Mouse (Mus musculus) hindbrain, embryonic 10.5 days (tissue): ENCODE measurements around the gene Usp10. TPM values are rescaled to one million over a fixed set of nuclear protein-coding genes. Genes with fewer than 3 reads are reported as not detected.

ENCODE experiments used
- DNase-seq: peaks from one replicate; pipeline ENCODE4 v3.0.0-alpha.2; 2017; ENCODE audit warnings: low spot score
- H3K27ac ChIP-seq: fragments of 300-500 bp; sonication (generic); 2 replicates; pipeline ENCODE4 v1.5.1; 2016; ENCODE audit warnings: mild to moderate bottlenecking, moderate library complexity
- H3K27me3 ChIP-seq: fragments of 300-500 bp; sonication (generic); 2 replicates; pipeline ENCODE4 v1.6.1; 2016; ENCODE audit warnings: mild to moderate bottlenecking; ENCODE audit not compliant: poor library complexity, insufficient read depth, severe bottlenecking
- H3K36me3 ChIP-seq: fragments of 300-500 bp; sonication (generic); 2 replicates; pipeline ENCODE4 v1.6.1; 2016; ENCODE audit warnings: mild to moderate bottlenecking, moderate library complexity
- H3K4me1 ChIP-seq: fragments of 300-500 bp; sonication (generic); replicated peaks from 2 replicates; pipeline ENCODE4 v1.6.1; 2016; ENCODE audit warnings: mild to moderate bottlenecking
- H3K4me3 ChIP-seq: fragments of 300-500 bp; sonication (generic); 2 replicates; pipeline ENCODE4 v1.5.1; 2016; ENCODE audit warnings: mild to moderate bottlenecking, moderate library complexity
- H3K9me3 ChIP-seq: fragments of 300-500 bp; sonication (generic); 2 replicates; pipeline ENCODE4 v1.6.1; 2016; ENCODE audit warnings: mild to moderate bottlenecking, moderate library complexity
- WGBS: fragments of 180-500 bp; shearing (Covaris S2); methylation state at CpG from one replicate; pipeline ENCODE4 v1.1.7; 2016; 5-methylcytosine and 5-hydroxymethylcytosine counted together
- polyA plus RNA-seq: library from polyadenylated mRNA; unstranded; fragments of >200 nt; fragmentation: Nextera tagmentation; extraction: Ambion mirVana; gene quantifications from 2 replicates; pipeline ENCODE4 v1.2.1, GENCODE M21; 2016

The Usp10 gene
- polyA plus RNA-seq, 1 experiment from 2014 or later, result 182 TPM

DNA sequence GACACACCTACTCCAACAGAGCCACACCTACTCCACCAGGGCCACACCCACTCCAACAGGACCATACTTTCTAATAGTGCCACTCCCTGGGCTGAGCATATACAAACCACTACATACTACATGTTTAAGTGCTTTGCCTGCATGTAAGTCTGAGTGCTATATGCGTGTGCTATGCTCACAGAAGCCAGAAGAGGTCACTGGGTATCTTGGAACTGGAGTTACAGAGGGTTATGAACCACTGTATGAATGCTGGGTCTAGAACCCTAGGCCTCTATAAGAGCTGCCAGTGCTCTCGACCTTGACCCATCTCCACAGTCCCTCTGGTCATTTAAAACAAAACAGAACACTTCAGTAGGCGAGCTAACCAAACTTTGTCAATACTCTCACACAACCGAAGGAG is 71.1 kb downstream of the Usp10 start:
- no peaks in the 10 kb centered on the region for H3K27me3 ChIP-seq
- no peak for DNase-seq
- H3K27ac ChIP-seq, result no peak overlapping the region
- H3K4me1 ChIP-seq, result peaks cover 8% of the 10 kb centered on the region
- no peaks in the 10 kb centered on the region for H3K9me3 ChIP-seq
- WGBS, result 76% methylated on average over 4 of the region's 4 CpGs
- H3K4me3 ChIP-seq, result no peak overlapping the region
- H3K36me3 ChIP-seq, result no peaks in the 10 kb centered on the region

DNA sequence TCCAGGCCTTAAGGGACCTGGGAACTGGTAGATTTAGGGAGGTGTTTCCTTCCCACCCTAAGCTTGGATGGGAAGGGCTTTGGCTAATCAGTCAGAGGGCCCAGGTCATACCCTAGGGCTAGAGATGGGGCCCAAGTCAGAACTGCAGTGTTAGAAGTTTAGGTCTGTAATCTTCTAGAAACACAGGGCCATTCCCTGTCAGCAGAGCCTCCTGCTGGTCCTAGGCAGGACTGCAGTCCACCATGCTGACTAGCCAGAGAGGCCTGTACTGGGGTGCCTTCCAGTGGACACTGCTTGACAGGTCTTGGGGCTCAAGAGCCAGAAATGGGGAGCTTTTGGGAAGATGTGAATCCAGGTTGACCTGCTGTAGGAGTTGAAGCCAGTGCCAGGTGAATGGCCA is 73.9 kb downstream of the Usp10 start:
- Histone ChIP-seq H3K27ac (no peak overlapping the region), H3K9me3 (no peaks in the 10 kb centered on the region), H3K27me3 (no peaks in the 10 kb centered on the region), H3K36me3 (no peaks in the 10 kb centered on the region), H3K4me3 (no peak overlapping the region), H3K4me1 (peaks cover 4% of the 10 kb centered on the region)
- no peak for DNase-seq

DNA sequence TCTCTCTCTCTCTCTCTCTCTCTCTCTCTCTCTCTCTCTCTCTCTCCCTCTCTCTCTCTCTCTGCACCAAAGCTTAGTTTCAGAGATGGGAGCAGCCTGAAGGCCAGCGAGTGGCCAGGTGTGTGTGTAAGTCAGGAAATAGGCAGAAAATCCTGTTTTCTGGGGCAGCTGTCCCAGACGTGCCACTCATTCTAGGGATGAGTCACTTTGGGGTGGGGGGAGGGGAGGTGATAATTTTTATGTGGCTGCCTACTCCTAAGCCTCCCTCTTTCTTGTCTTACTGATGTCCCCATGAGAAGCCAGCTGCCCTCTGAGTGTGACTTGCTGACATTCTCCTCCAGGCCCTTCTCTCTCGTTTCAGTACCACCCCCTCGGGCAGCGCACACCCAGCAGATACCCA is 76.0 kb downstream of the Usp10 start:
- Histone ChIP-seq H3K27ac (no peak overlapping the region), H3K4me3 (no peak overlapping the region), H3K36me3 (no peaks in the 10 kb centered on the region), H3K27me3 (peaks cover 12% of the 10 kb centered on the region), H3K4me1 (no peaks in the 10 kb centered on the region), H3K9me3 (no peaks in the 10 kb centered on the region)
- WGBS, result 80% methylated on average over 5 of the region's 5 CpGs
- no peak for DNase-seq

DNA sequence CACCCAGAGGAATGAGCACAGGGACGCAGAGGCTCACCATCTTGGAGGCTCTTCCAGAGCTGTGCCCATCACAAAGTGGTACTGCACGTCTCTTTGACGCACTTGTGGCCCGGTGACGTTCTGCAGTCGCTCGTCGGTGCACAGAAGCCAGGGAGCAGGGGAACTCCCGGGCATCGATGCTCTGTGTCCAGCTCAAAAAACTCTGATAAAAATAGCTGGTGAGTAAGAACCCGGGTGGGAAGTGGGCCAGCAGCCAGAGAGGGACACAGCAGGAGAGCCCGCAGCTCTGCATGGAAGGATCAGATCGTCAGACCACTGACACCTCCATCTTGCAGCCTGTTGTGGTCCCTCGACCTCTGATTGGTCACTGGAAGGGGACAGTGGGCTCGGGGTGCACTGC is 77.9 kb downstream of the Usp10 start:
- DNase-seq, result no peak
- no peaks in the 10 kb centered on the region for H3K9me3 ChIP-seq
- no peak overlapping the region for H3K4me3 ChIP-seq
- WGBS, result 74% methylated on average over 15 of the region's 15 CpGs
- H3K27me3 ChIP-seq, result peaks cover 31% of the 10 kb centered on the region
- no peaks in the 10 kb centered on the region for H3K36me3 ChIP-seq
- H3K27ac ChIP-seq, result no peak overlapping the region
- peaks cover 17% of the 10 kb centered on the region for H3K4me1 ChIP-seq

DNA sequence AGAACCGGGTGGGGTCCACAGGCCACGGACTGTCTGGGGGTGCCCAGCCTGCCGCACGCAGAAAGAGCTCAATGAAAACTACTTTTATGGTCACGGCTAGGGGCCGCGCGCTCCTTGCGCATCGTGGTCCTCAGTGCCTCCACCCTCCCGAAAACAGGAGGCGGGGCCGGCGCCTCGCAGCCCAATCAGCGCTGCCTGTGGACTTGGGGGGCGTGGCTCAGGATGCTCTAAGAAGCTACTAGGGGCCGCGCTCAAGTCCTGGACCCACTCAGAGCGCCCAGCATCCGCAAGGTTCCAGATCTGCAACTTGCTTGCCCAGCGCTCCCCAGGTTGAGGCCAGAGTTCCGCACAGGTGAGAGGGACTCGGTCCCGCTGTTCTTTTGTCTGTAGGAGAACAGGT is 82.1 kb downstream of the Usp10 start, which contains the start of gene Crispld2:
Gene Crispld2, plus strand, starts transcription at position 190 of the 400 bp plus-strand sequence.
- peak; percentile 90 for DNase-seq
- Histone ChIP-seq H3K9me3 (no peaks in the 10 kb centered on the region), H3K4me3 (peak within 1 kb of the TSS; percentile 50), H3K4me1 (peaks cover 32% of the 10 kb centered on the region), H3K36me3 (no peaks in the 10 kb centered on the region), H3K27ac (peak within 1 kb of the TSS; percentile 29; the same call in 1 of the 2 replicates), H3K27me3 (peaks cover 53% of the 10 kb centered on the region)
- under 1% methylated on average over 25 of the region's 25 CpGs for WGBS

DNA sequence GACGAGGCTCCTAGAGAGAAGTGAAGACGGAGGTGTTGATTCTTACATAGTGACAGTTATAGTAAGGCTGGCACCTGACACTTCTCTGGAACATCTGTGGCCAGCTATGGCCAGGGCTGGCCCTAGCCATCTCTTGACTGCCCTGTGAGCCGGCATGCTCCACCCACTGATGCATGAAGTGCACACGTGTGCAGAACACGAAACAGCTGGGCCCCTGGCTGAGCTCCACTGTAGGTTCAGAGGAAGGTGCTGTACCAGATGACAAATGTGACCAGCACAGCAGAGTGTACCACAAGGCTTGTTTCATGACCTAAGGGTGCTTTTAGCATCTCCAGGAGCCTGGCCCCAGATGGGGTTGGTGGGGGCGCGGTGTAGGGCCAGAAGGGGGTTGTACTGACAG is 84.0 kb downstream of the Usp10 start:
- WGBS, result 71% methylated on average over 7 of the region's 7 CpGs
- Histone ChIP-seq H3K36me3 (no peaks in the 10 kb centered on the region), H3K27ac (no peak overlapping the region), H3K4me1 (peaks cover 38% of the 10 kb centered on the region), H3K4me3 (no peak overlapping the region), H3K9me3 (no peaks in the 10 kb centered on the region), H3K27me3 (peaks cover 53% of the 10 kb centered on the region)
- no peak for DNase-seq

DNA sequence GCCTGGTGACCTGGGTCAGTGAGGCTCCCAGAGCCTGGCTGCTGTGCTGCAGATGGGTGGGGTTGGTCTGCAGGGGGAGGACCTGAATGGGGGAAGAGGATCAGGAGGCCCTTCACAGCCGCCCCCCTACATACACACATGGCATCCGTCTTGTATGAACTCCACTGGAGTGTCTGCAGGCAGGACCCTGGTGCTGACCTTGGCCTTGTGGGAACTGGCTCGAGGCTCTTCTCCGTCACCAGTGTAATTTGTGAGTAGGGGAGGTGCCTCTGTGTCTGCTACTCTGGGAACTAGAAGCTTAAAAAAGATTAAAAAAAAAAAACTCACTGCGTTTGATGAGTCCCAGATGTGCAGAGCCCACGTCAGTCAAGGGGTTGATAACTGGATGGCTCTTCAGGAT is 84.4 kb downstream of the Usp10 start:
- 65% methylated on average over 6 of the region's 6 CpGs for WGBS
- peaks cover 38% of the 10 kb centered on the region for H3K4me1 ChIP-seq

DNA sequence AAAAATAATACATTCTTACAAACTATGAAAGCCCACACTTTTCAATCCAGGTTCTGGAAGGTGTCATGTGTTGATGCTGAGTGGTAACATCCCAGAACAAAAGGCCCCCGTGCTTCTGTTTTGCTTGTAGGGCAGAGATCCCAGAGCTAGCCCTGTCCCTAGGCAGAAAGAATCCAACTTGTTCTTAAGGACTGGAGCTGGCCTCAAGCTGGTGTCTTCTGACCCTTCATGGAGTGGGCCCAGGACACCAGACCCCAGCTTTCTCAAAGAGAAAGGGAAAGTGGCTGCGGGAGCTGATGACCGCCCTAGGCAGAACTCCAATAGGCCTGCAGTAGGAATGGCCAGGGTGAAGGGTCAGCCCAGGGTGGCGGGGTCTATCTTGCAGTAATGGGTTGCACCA is 87.1 kb downstream of the Usp10 start:
- WGBS, result 84% methylated on average over 4 of the region's 4 CpGs
- Histone ChIP-seq H3K9me3 (no peaks in the 10 kb centered on the region), H3K27ac (0 out of 2 replicates have a peak overlapping the region, but pooled peaks have one; percentile 2), H3K4me1 (peaks cover 31% of the 10 kb centered on the region), H3K36me3 (no peaks in the 10 kb centered on the region), H3K27me3 (peaks cover 29% of the 10 kb centered on the region), H3K4me3 (no peak overlapping the region)
- DNase-seq, result no peak

More for the DNA sequence above, 84.4 kb downstream of the Usp10 start:
- no peaks in the 10 kb centered on the region for H3K36me3 ChIP-seq
- DNase-seq, result no peak
- no peak overlapping the region for H3K27ac ChIP-seq
- H3K9me3 ChIP-seq, result no peaks in the 10 kb centered on the region
- H3K4me3 ChIP-seq, result no peak overlapping the region
- peaks cover 53% of the 10 kb centered on the region for H3K27me3 ChIP-seq

DNA sequence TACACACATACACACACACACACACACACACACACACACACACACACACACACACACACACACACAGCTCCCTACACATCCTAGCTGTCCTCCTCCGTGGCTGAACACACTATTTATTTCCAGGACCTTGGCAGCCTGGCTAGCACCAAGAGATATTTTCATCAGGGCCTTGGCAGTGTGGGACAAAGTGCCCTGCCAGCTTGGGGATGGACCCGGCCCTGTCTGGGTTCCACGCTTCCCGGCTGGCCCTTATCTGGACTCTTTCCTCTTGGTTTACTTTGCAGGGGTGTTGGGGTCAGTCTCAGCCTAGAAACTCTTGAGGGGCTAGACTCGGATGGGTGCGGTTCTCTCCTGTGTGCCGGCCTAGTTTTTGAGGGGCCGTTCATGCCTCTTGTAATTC is 90.3 kb downstream of the Usp10 start:
- Histone ChIP-seq H3K27ac (no peak overlapping the region), H3K4me1 (peaks cover 36% of the 10 kb centered on the region), H3K9me3 (no peaks in the 10 kb centered on the region), H3K27me3 (0 out of 2 replicates have a peak, but pooled peaks cover 3% of the 10 kb centered on the region), H3K36me3 (no peaks in the 10 kb centered on the region), H3K4me3 (no peak overlapping the region)
- no peak for DNase-seq
- 82% methylated on average over 8 of the region's 8 CpGs for WGBS

DNA sequence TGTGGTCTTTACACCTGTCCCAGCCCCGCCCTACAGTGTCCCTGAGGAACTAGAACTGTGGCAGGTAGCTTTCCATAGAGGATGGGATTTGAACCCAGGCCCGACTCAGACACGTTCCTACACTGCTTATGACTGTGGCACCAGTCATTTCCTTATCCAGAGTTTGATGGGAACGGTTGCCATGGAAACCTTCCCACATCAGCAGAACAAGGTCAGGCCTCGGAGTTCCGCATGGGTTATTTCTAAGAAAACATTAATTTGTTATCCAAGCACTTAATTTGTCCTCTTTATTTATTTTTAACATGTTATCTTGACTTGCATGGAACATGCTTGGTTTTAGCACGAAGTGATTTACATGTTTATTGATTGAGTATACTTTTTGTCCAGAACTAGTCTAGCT is 91.6 kb downstream of the Usp10 start:
- H3K4me1 ChIP-seq, result peaks cover 44% of the 10 kb centered on the region
- H3K4me3 ChIP-seq, result no peak overlapping the region
- no peaks in the 10 kb centered on the region for H3K36me3 ChIP-seq
- DNase-seq, result no peak
- H3K27me3 ChIP-seq, result peaks cover 3% of the 10 kb centered on the region; the same call in 1 of the 2 replicates
- WGBS, result 75% methylated on average over 7 of the region's 7 CpGs
- H3K27ac ChIP-seq, result no peak overlapping the region
- no peaks in the 10 kb centered on the region for H3K9me3 ChIP-seq

DNA sequence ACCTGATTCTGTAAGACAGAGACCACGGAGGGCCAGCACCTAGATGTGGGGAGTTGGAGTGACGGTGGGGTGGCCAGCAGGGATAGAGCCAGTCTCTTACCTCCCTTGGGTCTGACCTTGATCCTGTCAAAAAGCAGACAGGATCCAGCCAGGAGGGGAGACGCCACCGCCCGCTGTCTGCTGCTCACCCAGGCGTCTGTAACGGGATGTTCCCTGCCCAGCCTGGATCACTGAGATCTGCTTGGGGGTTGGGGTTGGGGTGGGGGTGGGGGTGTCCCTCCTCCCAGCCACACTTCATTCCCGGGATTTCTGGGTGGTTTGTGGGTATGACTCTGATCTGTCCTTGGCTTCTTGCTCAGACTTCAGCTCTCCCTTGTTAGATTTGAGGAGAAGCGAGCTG is 92.2 kb downstream of the Usp10 start:
- Histone ChIP-seq H3K27ac (0 out of 2 replicates have a peak overlapping the region, but pooled peaks have one; percentile 10), H3K4me3 (no peak overlapping the region), H3K27me3 (peaks cover 3% of the 10 kb centered on the region; the same call in 1 of the 2 replicates), H3K4me1 (peaks cover 48% of the 10 kb centered on the region), H3K36me3 (no peaks in the 10 kb centered on the region), H3K9me3 (no peaks in the 10 kb centered on the region)
- no peak for DNase-seq
- 65% methylated on average over 9 of the region's 9 CpGs for WGBS

DNA sequence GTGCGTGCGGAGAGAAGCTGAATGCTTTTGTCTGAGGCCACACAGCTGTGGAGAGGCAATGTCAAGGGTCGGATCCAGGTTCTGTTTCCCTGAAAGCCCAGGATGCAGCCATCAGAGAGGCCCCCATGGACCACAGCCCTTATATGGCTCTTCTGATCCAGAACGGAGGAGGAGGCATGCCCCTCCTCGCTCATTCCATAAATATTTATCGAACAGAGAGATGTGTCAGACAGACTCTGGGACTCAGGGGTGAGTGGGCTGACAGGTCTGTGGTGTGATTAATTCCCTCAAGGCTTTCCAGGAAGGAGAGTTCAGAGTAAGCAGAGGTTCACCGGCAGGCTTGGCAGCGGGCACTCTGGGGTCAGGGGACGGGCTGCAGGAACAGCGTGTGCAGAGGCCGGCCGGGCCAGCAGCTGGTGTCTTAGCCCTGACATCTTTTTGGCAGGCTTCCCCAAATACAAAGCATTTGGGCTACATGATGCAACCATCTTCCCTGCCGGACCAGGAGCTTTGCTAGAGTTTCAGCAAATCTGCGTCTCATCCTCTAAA is 94.1 kb downstream of the Usp10 start:
- no peaks in the 10 kb centered on the region for H3K9me3 ChIP-seq
- H3K27ac ChIP-seq, result peak overlapping the region; percentile 45
- H3K27me3 ChIP-seq, result peaks cover 3% of the 10 kb centered on the region; the same call in 1 of the 2 replicates
- H3K36me3 ChIP-seq, result no peaks in the 10 kb centered on the region
- WGBS, result 52% methylated on average over 14 of the region's 14 CpGs
- H3K4me1 ChIP-seq, result peaks cover 43% of the 10 kb centered on the region
- peak; percentile 38 for DNase-seq
- H3K4me3 ChIP-seq, result no peak overlapping the region

DNA sequence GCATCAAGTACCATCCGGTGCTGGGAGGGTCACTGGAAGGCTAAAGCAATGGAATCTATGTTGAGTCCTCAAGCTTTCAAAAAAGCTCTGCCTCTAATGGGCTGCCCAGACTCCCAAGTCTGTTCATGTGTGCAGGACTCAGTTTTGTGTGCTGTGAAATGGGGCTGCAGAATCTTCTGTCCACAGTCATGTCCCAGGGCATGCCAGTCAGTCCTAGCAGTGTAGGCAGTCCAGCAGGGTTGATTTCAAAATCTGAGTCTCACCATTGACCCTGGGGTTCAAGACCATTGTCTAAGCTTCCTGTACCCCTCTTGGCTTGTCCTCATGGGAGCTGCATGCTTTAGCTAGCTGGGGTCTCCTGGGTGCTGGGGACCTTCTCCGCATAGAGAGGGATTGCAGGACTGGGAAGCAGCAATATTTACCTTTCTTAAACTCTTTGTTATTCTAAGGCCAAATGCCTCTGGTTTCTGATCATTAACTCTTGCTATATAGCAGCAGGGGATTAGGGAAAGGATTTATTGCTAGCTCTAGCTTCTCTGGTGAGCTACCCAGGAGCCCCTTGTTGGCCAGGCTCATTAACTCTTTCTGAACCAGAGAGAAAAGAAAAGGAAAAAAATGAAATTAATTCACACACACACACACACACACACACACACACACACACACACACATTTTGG is 94.7 kb downstream of the Usp10 start:
- Histone ChIP-seq H3K36me3 (no peaks in the 10 kb centered on the region), H3K4me3 (no peak overlapping the region), H3K27ac (0 out of 2 replicates have a peak overlapping the region, but pooled peaks have one; percentile 29), H3K9me3 (no peaks in the 10 kb centered on the region), H3K4me1 (peaks cover 48% of the 10 kb centered on the region), H3K27me3 (peaks cover 3% of the 10 kb centered on the region; the same call in 1 of the 2 replicates)
- WGBS, result 67% methylated on average over 2 of the region's 2 CpGs
- no peak for DNase-seq
